ENCODE assay signal across 8 mouse cellular contexts in genomic region chr1:40324457-40324856, GRCm38 (mm10). TPM values are rescaled to one million over a fixed set of nuclear protein-coding genes. Genes with fewer than 3 reads are reported as not detected.
DNase-seq lines count a peak whose midpoint lies in the region; ATAC-seq and TF ChIP-seq lines count a peak whose summit lies in the region.

TSS of gene Il1rl2 (plus strand) at chr1:40324610.

- no peaks in the 10 kb centered on the region for H3K9me3 ChIP-seq in forebrain, embryonic 15.5 days
- no peaks in the 10 kb centered on the region for H3K9me3 ChIP-seq in hindbrain, postnatal 0 days (ENCODE audit: low read length)
- H3K9me3 ChIP-seq in liver, embryonic 16.5 days (replicated peaks; ENCODE audit: control insufficient read depth, low read length), result no peaks in the 10 kb centered on the region
- H3K9me3 ChIP-seq in neural tube, embryonic 12.5 days, result no peaks in the 10 kb centered on the region

- H3K9ac ChIP-seq in forebrain, embryonic 15.5 days (replicated peaks), result peak within 1 kb of the TSS; percentile 23
- H3K9ac ChIP-seq in hindbrain, postnatal 0 days (replicated peaks; ENCODE audit: low read length), result peak within 1 kb of the TSS; percentile 2
- peak within 1 kb of the TSS; percentile 13 for H3K9ac ChIP-seq in liver, embryonic 16.5 days (ENCODE audit: low read depth, low read length)
- H3K9ac ChIP-seq in neural tube, embryonic 12.5 days, result no peak within 1 kb of the TSS

- peak within 1 kb of the TSS; percentile 34 for H3K4me3 ChIP-seq in forebrain, embryonic 15.5 days
- peak within 1 kb of the TSS; percentile 37 for H3K4me3 ChIP-seq in hindbrain, postnatal 0 days (ENCODE audit: low read length)
- H3K4me3 ChIP-seq in liver, embryonic 16.5 days (ENCODE audit: low read depth, low read length), result peak within 1 kb of the TSS; percentile 55
- H3K4me3 ChIP-seq in neural tube, embryonic 12.5 days, result peak within 1 kb of the TSS; percentile 25

- H3K36me3 ChIP-seq in forebrain, embryonic 15.5 days, result no peaks in the 10 kb centered on the region
- no peaks in the 10 kb centered on the region for H3K36me3 ChIP-seq in hindbrain, postnatal 0 days (ENCODE audit: insufficient read depth, low read length)
- no peaks in the 10 kb centered on the region for H3K36me3 ChIP-seq in liver, embryonic 16.5 days (ENCODE audit: control insufficient read depth, insufficient read depth)
- H3K36me3 ChIP-seq in neural tube, embryonic 12.5 days, result no peaks in the 10 kb centered on the region

- H3K27me3 ChIP-seq in forebrain, embryonic 15.5 days, result peaks cover 29% of the 10 kb centered on the region; the same call in 1 of the 2 replicates
- H3K27me3 ChIP-seq in hindbrain, postnatal 0 days (ENCODE audit: insufficient read depth, low read length), result peaks cover 19% of the 10 kb centered on the region
- peaks cover 7% of the 10 kb centered on the region for H3K27me3 ChIP-seq in liver, embryonic 16.5 days (ENCODE audit: control insufficient read depth, insufficient read depth, low read depth, low read length)
- peaks cover 34% of the 10 kb centered on the region for H3K27me3 ChIP-seq in neural tube, embryonic 12.5 days (replicated peaks)

- TF ChIP-seq CTCF in hindbrain, postnatal 0 days (IDR thresholded peaks at IDR 0.05; ENCODE audit: low read depth), result no peak

- DNase-seq in B cell, adult 2 months, result peak; percentile 15 to 19
- DNase-seq in ZHBTc4 (ENCODE audit: low read depth, low spot score), result peak; percentile 41
- DNase-seq in hindbrain, postnatal 0 days (ENCODE audit: low spot score), result no peak
- no peak for DNase-seq in cerebellum, postnatal 36 days
- DNase-seq in layer of hippocampus, postnatal 36 days, result no peak

- WGBS in forebrain, embryonic 15.5 days, result 41% methylated on average over 6 of the region's 6 CpGs
- WGBS in hindbrain, postnatal 0 days, result 38% methylated on average over 6 of the region's 6 CpGs
- 17% methylated on average over 6 of the region's 6 CpGs for WGBS in liver, embryonic 16.5 days (ENCODE audit: insufficient replicate concordance)
- 54% methylated on average over 6 of the region's 6 CpGs for WGBS in neural tube, embryonic 12.5 days

- no peak within 1 kb of the TSS for H3K27ac ChIP-seq in forebrain, embryonic 15.5 days (replicated peaks)
- H3K27ac ChIP-seq in hindbrain, postnatal 0 days, result no peak within 1 kb of the TSS
- no peak within 1 kb of the TSS for H3K27ac ChIP-seq in liver, embryonic 16.5 days (ENCODE audit: low read length)
- no peak within 1 kb of the TSS for H3K27ac ChIP-seq in neural tube, embryonic 12.5 days

- H3K4me2 ChIP-seq in forebrain, embryonic 15.5 days (replicated peaks), result peak within 1 kb of the TSS; percentile 64
- H3K4me2 ChIP-seq in hindbrain, postnatal 0 days (ENCODE audit: low read depth, low read length), result peak within 1 kb of the TSS; percentile 75
- peak within 1 kb of the TSS; percentile 67 for H3K4me2 ChIP-seq in liver, embryonic 16.5 days (ENCODE audit: low read depth, low read length)
- peak within 1 kb of the TSS; percentile 60 for H3K4me2 ChIP-seq in neural tube, embryonic 12.5 days (replicated peaks)

- peaks cover 12% of the 10 kb centered on the region for H3K4me1 ChIP-seq in forebrain, embryonic 15.5 days
- H3K4me1 ChIP-seq in hindbrain, postnatal 0 days (ENCODE audit: insufficient read depth, low read length), result peaks cover 5% of the 10 kb centered on the region; the same call in 1 of the 2 replicates
- peaks cover 20% of the 10 kb centered on the region for H3K4me1 ChIP-seq in liver, embryonic 16.5 days (ENCODE audit: control insufficient read depth, low read depth, low read length)
- peaks cover 12% of the 10 kb centered on the region for H3K4me1 ChIP-seq in neural tube, embryonic 12.5 days

- no peak for ATAC-seq in forebrain, embryonic 15.5 days (replicated peaks)
- ATAC-seq in hindbrain, postnatal 0 days, result no peak
- ATAC-seq in liver, embryonic 16.5 days (ENCODE audit: low read depth), result no peak
- ATAC-seq in neural tube, embryonic 12.5 days (ENCODE audit: low FRiP score, low read depth), result no peak

RNA-seq across cellular contexts. Expression of gene Il1rl2, which starts in this region (rescaled TPM):
- 0.80 and 1.1 TPM in 2 replicates for polyA plus RNA-seq in forebrain, embryonic 15.5 days (2015; fragmentation: Nextera tagmentation; extraction: Ambion mirVana)
- 0.42 and 1.3 TPM in 2 replicates for total RNA-seq in hindbrain, postnatal 0 days (2014; rRNA removed)
- 0.52 and 0.76 TPM in 2 replicates for polyA plus RNA-seq in hindbrain, postnatal 0 days (2015; fragmentation: Nextera tagmentation; extraction: Ambion mirVana)
- 1.2 and 1.5 TPM in 2 replicates for polyA plus RNA-seq in liver, embryonic 16.5 days (2015; fragmentation: Nextera tagmentation; extraction: Ambion mirVana)
- 1.4 and 2.0 TPM in 2 replicates for polyA plus RNA-seq in neural tube, embryonic 12.5 days (2016; fragmentation: Nextera tagmentation; extraction: Ambion mirVana)
- total RNA-seq in layer of hippocampus, postnatal 36 days (2021), result under 1 TPM; 0.42 to 0.61 TPM

Comparison
In these comparisons a context has a peak if more than half of its experiments do, and no peak if none do; other contexts are left out.
1. DNase-seq: peak in B cell, adult 2 months (2 of 2) and ZHBTc4 (single experiment); none in hindbrain, postnatal 0 days (single experiment), cerebellum, postnatal 36 days (0 of 2) and layer of hippocampus, postnatal 36 days (0 of 2).
2. Peak in every context shown above with its lines, with median percentiles within 50 percentile points of each other: H3K4me2 ChIP-seq and H3K4me3 ChIP-seq.